Mouse (Mus musculus): ENCODE measurements around the gene Socs1.

Socs1 gene

GRCm38 (mm10) chr16:10786782-10787547 is 1.6 kb upstream of the Socs1 start:
- DNase-seq (ENCODE audit: low spot score) = no peak

GRCm38 (mm10) chr16:10786288-10786687 is 952 bp upstream of the Socs1 start:
- peak; percentile 46 for DNase-seq (ENCODE audit: low spot score)

GRCm38 (mm10) chr16:10784793-10785370 is 454 bp downstream of the Socs1 start:
- DNase-seq (ENCODE audit: low spot score) = peak; percentile 96

GRCm38 (mm10) chr16:10783883-10784792 is 1.2 kb downstream of the Socs1 start:
- no peak for DNase-seq (ENCODE audit: low spot score)

GRCm38 (mm10) chr16:10783451-10783850 is 1.9 kb downstream of the Socs1 start:
- no peak for DNase-seq (ENCODE audit: low spot score)

GRCm38 (mm10) chr16:10783152-10783434 is 2.2 kb downstream of the Socs1 start:
- no peak for DNase-seq (ENCODE audit: low spot score)

- DNase-seq (ENCODE audit: low spot score) = no peak
These were observed 2.8 kb downstream of the Socs1 start for GRCm38 (mm10) chr16:10782377-10783151.

GRCm38 (mm10) chr16:10781862-10782371 is 3.4 kb downstream of the Socs1 start:
- DNase-seq (ENCODE audit: low spot score) = no peak

GRCm38 (mm10) chr16:10780631-10781120 is 4.7 kb downstream of the Socs1 start:
- no peak for DNase-seq (ENCODE audit: low spot score)

GRCm38 (mm10) chr16:10777579-10778160 is 7.7 kb downstream of the Socs1 start:
- DNase-seq (ENCODE audit: low spot score) = no peak

GRCm38 (mm10) chr16:10776322-10776721 is 9.0 kb downstream of the Socs1 start:
- DNase-seq (ENCODE audit: low spot score) = no peak

- no peak for DNase-seq (ENCODE audit: low spot score)
These were observed 10.6 kb downstream of the Socs1 start for GRCm38 (mm10) chr16:10774726-10775125.

GRCm38 (mm10) chr16:10773543-10773942 is 11.8 kb downstream of the Socs1 start:
- no peak for DNase-seq (ENCODE audit: low spot score)

GRCm38 (mm10) chr16:10771769-10772510 is 13.4 kb downstream of the Socs1 start:
- DNase-seq (ENCODE audit: low spot score) = no peak

GRCm38 (mm10) chr16:10770531-10771325 is 14.6 kb downstream of the Socs1 start:
- DNase-seq (ENCODE audit: low spot score) = no peak

GRCm38 (mm10) chr16:10769661-10770060 is 15.7 kb downstream of the Socs1 start:
- no peak for DNase-seq (ENCODE audit: low spot score)

GRCm38 (mm10) chr16:10768821-10769220 is 16.5 kb downstream of the Socs1 start:
- no peak for DNase-seq (ENCODE audit: low spot score)

- DNase-seq (ENCODE audit: low spot score) = peak; percentile 29
These were observed 18.2 kb downstream of the Socs1 start for GRCm38 (mm10) chr16:10767158-10767557.

GRCm38 (mm10) chr16:10764323-10764722 is 21.0 kb downstream of the Socs1 start:
- no peak for DNase-seq (ENCODE audit: low spot score)

Data from ovary, postnatal 10 days (tissue).